13 mouse cellular contexts compared by ENCODE assay signal in genomic region chr2:180847497-180847896, GRCm38 (mm10).
"Had no signal": no experiment of that assay in that cellular context is flagged by ENCODE, and none has a peak within 500 bp of the region (broad histone marks: within the 10 kb centered on the region; RNA-seq: fewer than 3 reads in every experiment).

No protein-coding gene starts in this region.

- H3K36me3 ChIP-seq: kidney, embryonic 15.5 days; limb, embryonic 13.5 days; stomach, embryonic 15.5 days had no signal

- H3K4me3 ChIP-seq: kidney, embryonic 15.5 days; limb, embryonic 13.5 days; midbrain, embryonic 10.5 days; stomach, embryonic 15.5 days had no signal

- DNase-seq: kidney, adult 2 months; kidney, postnatal 14 days; left cerebral cortex, postnatal 4 days; lung, adult 18-20 months; lung, postnatal 36 days; right cerebral cortex, postnatal 14 days; thymus, postnatal 36 days had no signal

- H3K27me3 ChIP-seq: kidney, embryonic 15.5 days; stomach, embryonic 15.5 days had no signal

- ATAC-seq: midbrain, embryonic 16.5 days had no signal

- H3K9ac ChIP-seq: kidney, embryonic 15.5 days; limb, embryonic 13.5 days; liver, embryonic 14.5 days; stomach, embryonic 15.5 days had no signal

- H3K9me3 ChIP-seq: kidney, embryonic 15.5 days; limb, embryonic 13.5 days; midbrain, embryonic 10.5 days; stomach, embryonic 15.5 days had no signal

- H3K4me2 ChIP-seq: kidney, embryonic 15.5 days; limb, embryonic 13.5 days; stomach, embryonic 15.5 days had no signal

- H3K27ac ChIP-seq: kidney, embryonic 15.5 days; limb, embryonic 13.5 days; liver, embryonic 14.5 days; midbrain, embryonic 10.5 days; stomach, embryonic 15.5 days had no signal

- H3K4me1 ChIP-seq: kidney, embryonic 15.5 days; limb, embryonic 13.5 days; midbrain, embryonic 10.5 days; stomach, embryonic 15.5 days had no signal
